Mouse (Mus musculus): Measurements from ENCODE around the gene Pex3. TPM values are rescaled to one million over a fixed set of nuclear protein-coding genes. Genes with fewer than 3 reads are reported as not detected.
A peak's percentile ranks its signal among the peaks of the same experiment; 100 is the strongest.

Gene Pex3
- polyA plus RNA-seq, 1 experiment: 0.65 TPM

DNA sequence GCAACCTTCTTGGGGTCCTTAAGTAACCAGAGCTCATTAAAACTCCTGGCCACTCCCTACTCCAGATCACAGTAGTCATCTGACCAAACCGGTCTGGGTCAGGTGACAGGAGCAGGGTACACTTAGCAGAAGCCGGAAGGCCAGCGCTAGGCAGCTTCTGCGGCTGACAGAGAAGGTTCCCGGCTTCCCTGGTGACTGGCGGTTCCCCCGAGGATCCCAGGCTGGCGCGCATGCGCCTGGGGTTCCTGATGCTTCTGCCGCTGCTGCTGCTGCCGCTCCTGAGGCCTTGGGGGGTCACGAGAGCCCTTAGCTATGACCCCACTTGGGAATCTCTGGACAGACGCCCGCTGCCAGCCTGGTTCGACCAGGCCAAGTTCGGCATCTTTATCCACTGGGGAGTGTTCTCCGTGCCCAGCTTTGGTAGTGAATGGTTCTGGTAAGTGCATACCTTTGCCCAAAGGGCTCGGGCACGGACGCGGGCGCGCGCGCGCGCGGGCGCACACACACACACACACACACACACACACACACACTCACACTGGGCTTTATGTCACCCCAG is 51.9 kb downstream of the Pex3 start:
- Histone ChIP-seq H3K4me3 (replicated peaks) (peak overlapping the region; percentile 68), H3K4me1 (ENCODE audit: control insufficient read depth) (peaks cover 47% of the 10 kb centered on the region), H3K27me3 (ENCODE audit: control insufficient read depth) (no peaks in the 10 kb centered on the region), H3K9me3 (ENCODE audit: control insufficient read depth, low read length) (no peaks in the 10 kb centered on the region), H3K36me3 (ENCODE audit: control insufficient read depth) (peaks cover 31% of the 10 kb centered on the region)
- TF ChIP-seq TAL1 (IDR thresholded peaks at IDR 0.05; ENCODE audit: low read length) (no peak), GATA1 (IDR thresholded peaks at IDR 0.05; ENCODE audit: low read length) (no peak)

- peaks cover 26% of the 10 kb centered on the region for H3K36me3 ChIP-seq (ENCODE audit: control insufficient read depth)
- no peaks in the 10 kb centered on the region for H3K27me3 ChIP-seq (ENCODE audit: control insufficient read depth)
- peak overlapping the region; percentile 68 for H3K4me3 ChIP-seq (replicated peaks)
- no peaks in the 10 kb centered on the region for H3K9me3 ChIP-seq (ENCODE audit: control insufficient read depth, low read length)
- TF ChIP-seq TAL1 (IDR thresholded peaks at IDR 0.05; ENCODE audit: low read length) (no peak), GATA1 (IDR thresholded peaks at IDR 0.05; ENCODE audit: low read length) (no peak)
- peaks cover 41% of the 10 kb centered on the region for H3K4me1 ChIP-seq (ENCODE audit: control insufficient read depth)
These were observed 52.5 kb downstream of the Pex3 start for GRCm38 (mm10) chr10:13500473-13500872.

DNA sequence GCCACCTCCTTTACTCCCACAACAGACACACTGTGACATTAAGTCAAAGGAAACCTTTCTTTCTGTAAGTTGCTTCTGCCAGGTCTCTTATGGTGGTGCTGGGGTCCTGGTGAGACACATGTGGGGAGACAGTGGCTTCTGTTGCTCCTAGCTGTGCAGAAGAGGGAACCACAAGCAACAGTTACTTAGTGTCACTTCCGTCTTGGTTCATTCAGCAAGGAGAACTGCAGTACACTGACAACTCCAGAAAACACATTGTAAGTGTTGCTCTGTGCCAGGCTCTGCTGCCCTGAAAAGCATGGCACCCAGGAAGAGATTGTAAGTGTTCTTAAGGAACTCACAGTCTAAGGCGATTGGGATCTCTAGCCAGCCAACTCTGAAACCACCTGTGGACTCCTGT is 53.6 kb downstream of the Pex3 start, which contains the start of gene Fuca2:
Gene Fuca2, plus strand, starts transcription at position 210 of the 400 bp plus-strand sequence.
- H3K36me3 ChIP-seq (ENCODE audit: control insufficient read depth): peaks cover 14% of the 10 kb centered on the region
- TF ChIP-seq TAL1 (IDR thresholded peaks at IDR 0.05; ENCODE audit: low read length): no peak
- TF ChIP-seq GATA1 (IDR thresholded peaks at IDR 0.05; ENCODE audit: low read length): no peak
- H3K4me1 ChIP-seq (ENCODE audit: control insufficient read depth): peaks cover 37% of the 10 kb centered on the region
- no peaks in the 10 kb centered on the region for H3K9me3 ChIP-seq (ENCODE audit: control insufficient read depth, low read length)
- H3K4me3 ChIP-seq (replicated peaks): peak within 1 kb of the TSS; percentile 68
- H3K27me3 ChIP-seq (ENCODE audit: control insufficient read depth): no peaks in the 10 kb centered on the region

- no peak overlapping the region for H3K4me3 ChIP-seq (replicated peaks)
- TF ChIP-seq TAL1 (IDR thresholded peaks at IDR 0.05; ENCODE audit: low read length) (no peak), GATA1 (IDR thresholded peaks at IDR 0.05; ENCODE audit: low read length) (no peak)
- H3K9me3 ChIP-seq (ENCODE audit: control insufficient read depth, low read length): no peaks in the 10 kb centered on the region
- H3K4me1 ChIP-seq (ENCODE audit: control insufficient read depth): peaks cover 13% of the 10 kb centered on the region
- H3K36me3 ChIP-seq (ENCODE audit: control insufficient read depth): no peaks in the 10 kb centered on the region
- no peaks in the 10 kb centered on the region for H3K27me3 ChIP-seq (ENCODE audit: control insufficient read depth)
These were observed 56.6 kb downstream of the Pex3 start for GRCm38 (mm10) chr10:13496315-13496714.

DNA sequence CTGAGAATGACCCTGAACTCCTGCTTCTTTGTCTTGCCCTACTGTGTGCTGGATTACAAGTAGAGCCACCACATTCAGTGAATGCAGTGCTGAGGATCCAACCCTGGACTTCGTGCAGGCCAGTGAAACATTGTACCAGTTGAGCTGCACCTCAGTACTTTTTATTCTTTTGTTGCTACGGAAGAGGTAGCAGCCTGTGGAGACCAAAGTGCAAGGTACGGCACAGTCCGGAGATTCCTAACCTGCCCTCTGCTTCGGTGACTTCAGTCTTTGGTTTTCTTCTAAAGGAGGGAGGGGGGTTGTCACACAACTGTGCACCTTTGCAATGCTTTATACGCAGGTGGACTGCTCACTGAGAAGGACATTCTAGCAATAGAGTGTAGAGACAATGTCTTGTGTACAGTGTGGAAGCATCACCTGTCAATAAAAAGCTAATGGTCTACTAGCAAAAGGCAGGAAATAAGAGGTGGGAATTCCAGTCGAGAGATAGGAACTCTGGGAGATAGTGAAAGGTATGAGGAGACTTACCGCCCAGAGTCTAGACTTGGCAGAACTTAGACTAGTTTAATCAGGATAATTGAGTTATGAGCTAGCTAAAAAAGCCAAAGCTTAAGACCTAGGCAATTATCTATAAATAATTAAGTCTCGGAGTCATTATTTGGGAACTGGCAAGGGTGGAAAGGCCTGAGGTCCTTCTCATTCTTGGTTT is 58.8 kb downstream of the Pex3 start:
- no peaks in the 10 kb centered on the region for H3K4me1 ChIP-seq (ENCODE audit: control insufficient read depth)
- H3K9me3 ChIP-seq (ENCODE audit: control insufficient read depth, low read length): no peaks in the 10 kb centered on the region
- no peak overlapping the region for H3K4me3 ChIP-seq (replicated peaks)
- no peaks in the 10 kb centered on the region for H3K27me3 ChIP-seq (ENCODE audit: control insufficient read depth)
- H3K36me3 ChIP-seq (ENCODE audit: control insufficient read depth): no peaks in the 10 kb centered on the region
- TF ChIP-seq TAL1 (IDR thresholded peaks at IDR 0.05; ENCODE audit: low read length) (no peak), GATA1 (IDR thresholded peaks at IDR 0.05; ENCODE audit: low read length) (no peak)

DNA sequence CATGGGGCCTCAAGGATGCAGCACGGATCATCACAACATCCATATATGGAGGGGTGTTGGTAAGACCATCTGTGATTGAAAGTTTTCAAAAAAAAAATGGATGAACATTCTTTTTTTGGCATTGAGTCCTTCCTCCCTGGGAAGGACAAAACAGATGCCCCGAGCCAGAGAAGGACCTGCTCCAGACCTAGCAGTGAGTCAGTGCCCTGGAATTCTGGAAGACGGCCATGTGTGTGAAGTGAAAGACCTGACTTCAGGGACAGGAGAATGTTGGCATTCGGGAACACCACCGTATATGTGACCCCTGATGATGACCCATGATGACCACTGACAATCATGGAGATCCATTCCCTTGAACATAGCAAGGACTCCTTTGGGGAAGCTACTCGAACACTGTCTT is 63.3 kb downstream of the Pex3 start:
- Histone ChIP-seq H3K4me3 (replicated peaks) (no peak overlapping the region), H3K9me3 (ENCODE audit: control insufficient read depth, low read length) (no peaks in the 10 kb centered on the region), H3K27me3 (ENCODE audit: control insufficient read depth) (no peaks in the 10 kb centered on the region), H3K4me1 (ENCODE audit: control insufficient read depth) (no peaks in the 10 kb centered on the region), H3K36me3 (ENCODE audit: control insufficient read depth) (no peaks in the 10 kb centered on the region)
- TF ChIP-seq TAL1 (IDR thresholded peaks at IDR 0.05; ENCODE audit: low read length) (no peak), GATA1 (IDR thresholded peaks at IDR 0.05; ENCODE audit: low read length) (no peak)

GRCm38 (mm10) chr10:13485958-13486357 is 67.0 kb downstream of the Pex3 start:
- Histone ChIP-seq H3K9me3 (ENCODE audit: control insufficient read depth, low read length) (no peaks in the 10 kb centered on the region), H3K4me1 (ENCODE audit: control insufficient read depth) (no peaks in the 10 kb centered on the region), H3K27me3 (ENCODE audit: control insufficient read depth) (no peaks in the 10 kb centered on the region), H3K36me3 (ENCODE audit: control insufficient read depth) (no peaks in the 10 kb centered on the region), H3K4me3 (replicated peaks) (no peak overlapping the region)
- TF ChIP-seq GATA1 (IDR thresholded peaks at IDR 0.05; ENCODE audit: low read length) (no peak), TAL1 (IDR thresholded peaks at IDR 0.05; ENCODE audit: low read length) (no peak)

- Histone ChIP-seq H3K9me3 (ENCODE audit: control insufficient read depth, low read length) (no peaks in the 10 kb centered on the region), H3K36me3 (ENCODE audit: control insufficient read depth) (no peaks in the 10 kb centered on the region), H3K4me3 (replicated peaks) (no peak overlapping the region), H3K27me3 (ENCODE audit: control insufficient read depth) (peaks cover 24% of the 10 kb centered on the region), H3K4me1 (ENCODE audit: control insufficient read depth) (no peaks in the 10 kb centered on the region; the same call in 1 of the 2 replicates)
- TF ChIP-seq GATA1 (IDR thresholded peaks at IDR 0.05; ENCODE audit: low read length): no peak
- no peak for TF ChIP-seq TAL1 (IDR thresholded peaks at IDR 0.05; ENCODE audit: low read length)
These were observed 73.6 kb downstream of the Pex3 start for GRCm38 (mm10) chr10:13479341-13479740.

DNA sequence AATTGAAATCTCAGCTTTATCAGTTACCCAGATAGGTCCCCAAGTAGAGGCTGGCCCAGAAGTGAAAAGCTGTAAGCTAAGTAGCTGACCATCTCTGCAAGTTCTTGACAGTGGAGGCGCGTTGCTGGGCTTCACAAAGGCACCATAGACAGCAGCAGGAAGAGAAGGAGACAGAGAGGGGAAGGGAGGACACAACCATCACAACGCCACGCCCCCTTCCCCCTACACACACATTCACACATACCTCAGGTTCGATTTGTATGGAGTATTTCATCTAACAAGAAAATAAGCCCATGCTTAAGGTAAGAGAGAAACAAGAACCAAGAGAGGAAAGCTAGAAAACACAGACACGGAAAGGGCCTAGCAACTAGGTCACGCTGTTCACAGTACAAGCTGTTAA is 77.8 kb downstream of the Pex3 start:
- no peak overlapping the region for H3K4me3 ChIP-seq (replicated peaks)
- H3K9me3 ChIP-seq (ENCODE audit: control insufficient read depth, low read length): no peaks in the 10 kb centered on the region; the same call in 1 of the 2 replicates
- no peaks in the 10 kb centered on the region; the same call in 1 of the 2 replicates for H3K4me1 ChIP-seq (ENCODE audit: control insufficient read depth)
- no peaks in the 10 kb centered on the region for H3K36me3 ChIP-seq (ENCODE audit: control insufficient read depth)
- peaks cover 54% of the 10 kb centered on the region for H3K27me3 ChIP-seq (ENCODE audit: control insufficient read depth)
- no peak for TF ChIP-seq TAL1 (IDR thresholded peaks at IDR 0.05; ENCODE audit: low read length)
- no peak for TF ChIP-seq GATA1 (IDR thresholded peaks at IDR 0.05; ENCODE audit: low read length)

All from erythroblast, embryonic 14.5 days (primary cell).